Mouse (Mus musculus): ENCODE measurements around the gene Elp1. TPM values are rescaled to one million over a fixed set of nuclear protein-coding genes. Genes with fewer than 3 reads are reported as not detected.

Gene Elp1
- total RNA-seq (2022): 10 to 100 TPM; 20.0 to 22.7 (median 21.4) TPM

DNA sequence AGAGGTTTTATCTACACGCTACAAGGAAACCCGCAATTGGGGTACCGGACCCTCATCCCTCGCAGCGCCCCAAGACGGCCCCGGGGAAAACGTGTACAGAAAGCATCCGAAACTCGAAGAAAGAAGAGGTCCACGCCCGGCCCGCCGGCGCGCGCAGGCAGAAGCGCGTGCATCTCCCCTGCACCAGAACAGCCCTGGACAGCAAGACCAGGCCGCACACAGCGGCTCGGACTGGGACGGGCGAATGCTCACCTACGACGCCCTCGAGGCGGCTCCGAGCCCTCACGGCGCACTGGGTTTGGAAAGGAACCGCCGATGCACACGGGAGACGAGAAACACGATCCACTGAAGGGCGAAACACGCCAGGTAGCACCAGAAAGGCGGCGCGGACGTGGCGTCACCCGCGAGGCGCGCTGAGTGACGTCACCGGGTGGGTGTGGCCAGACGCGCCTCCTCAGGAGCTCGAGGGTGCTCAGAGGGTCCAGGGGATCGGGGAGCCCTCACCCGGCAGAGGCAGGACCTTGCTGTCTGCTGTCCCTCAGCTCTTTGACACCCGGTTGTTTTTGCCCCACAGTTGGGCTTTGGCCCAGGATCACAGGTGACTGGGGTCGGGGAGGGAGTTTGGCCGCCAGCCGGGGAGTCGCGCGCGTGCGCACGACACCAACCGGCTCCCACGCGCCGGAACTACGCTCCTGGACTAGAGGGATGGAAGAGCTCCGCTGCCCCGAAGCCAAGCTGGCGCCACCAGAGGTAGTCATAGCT lies at the start of gene Elp1, which contains the start of gene Fam206a:
Elp1 (minus strand) TSS at position 425 of the 762 bp plus-strand sequence.
Fam206a (plus strand) TSS at position 439 of the 762 bp plus-strand sequence.
- DNase-seq (ENCODE audit: low spot score): peak; percentile 89

DNA sequence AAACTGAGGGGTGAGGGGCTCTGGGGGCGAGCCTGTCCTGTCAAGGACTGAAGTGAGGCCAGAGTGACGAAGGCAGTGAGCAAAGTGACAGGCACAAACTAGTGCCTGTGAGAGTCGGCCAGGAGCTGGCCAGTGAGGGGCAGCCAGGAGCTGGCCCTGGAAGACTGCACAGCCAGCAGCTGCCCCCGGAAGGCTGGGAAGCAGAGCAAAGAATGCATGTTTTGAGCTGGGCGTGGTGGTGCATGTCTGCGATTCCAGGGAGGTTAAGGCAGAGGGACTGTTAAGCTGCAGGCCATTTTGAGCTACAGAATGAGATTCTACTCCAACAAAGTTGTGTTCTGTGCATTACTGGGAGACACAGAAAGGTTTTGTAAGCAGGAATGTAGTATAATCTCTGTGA lies 48.6 kb upstream of the Elp1 start:
- no peak for DNase-seq (ENCODE audit: low spot score)

DNA sequence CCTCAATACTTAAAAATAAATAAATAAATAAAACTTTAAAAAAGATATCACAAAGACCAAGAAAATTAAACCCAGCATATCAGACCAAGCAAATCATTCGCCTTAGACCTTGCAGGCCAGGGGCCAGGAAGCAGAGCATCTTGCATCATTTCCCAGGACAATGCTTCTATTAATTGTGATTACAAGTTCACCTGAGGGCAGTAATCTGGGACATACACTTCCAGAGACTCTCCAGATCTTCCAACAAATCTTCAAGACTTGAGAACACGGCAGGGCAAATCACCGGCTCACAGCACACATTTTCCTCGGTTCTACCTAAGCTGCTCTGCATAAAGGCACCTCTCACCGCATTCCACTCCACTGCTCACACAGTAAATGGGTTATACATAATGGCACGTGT lies 45.9 kb upstream of the Elp1 start:
- no peak for DNase-seq (ENCODE audit: low spot score)

DNA sequence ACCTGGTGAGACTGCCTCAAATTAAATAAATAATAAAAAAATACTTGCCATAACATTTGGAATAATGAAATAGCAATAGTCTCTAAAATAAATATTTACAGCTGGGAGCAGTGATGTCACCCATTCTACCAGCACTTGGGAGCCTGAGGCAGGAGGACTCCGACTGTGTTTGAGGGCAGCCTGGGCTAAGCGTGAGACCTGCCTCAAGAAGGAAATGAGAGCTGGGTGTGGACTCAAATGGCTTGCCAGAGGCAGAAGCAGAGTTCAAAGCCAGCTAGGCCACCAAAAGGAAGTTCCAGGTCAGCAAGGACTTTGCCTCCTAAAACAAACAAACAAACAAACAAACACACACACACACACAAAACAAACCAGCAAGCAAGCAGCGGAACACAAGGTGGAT lies 45.3 kb upstream of the Elp1 start:
- DNase-seq (ENCODE audit: low spot score): no peak

DNA sequence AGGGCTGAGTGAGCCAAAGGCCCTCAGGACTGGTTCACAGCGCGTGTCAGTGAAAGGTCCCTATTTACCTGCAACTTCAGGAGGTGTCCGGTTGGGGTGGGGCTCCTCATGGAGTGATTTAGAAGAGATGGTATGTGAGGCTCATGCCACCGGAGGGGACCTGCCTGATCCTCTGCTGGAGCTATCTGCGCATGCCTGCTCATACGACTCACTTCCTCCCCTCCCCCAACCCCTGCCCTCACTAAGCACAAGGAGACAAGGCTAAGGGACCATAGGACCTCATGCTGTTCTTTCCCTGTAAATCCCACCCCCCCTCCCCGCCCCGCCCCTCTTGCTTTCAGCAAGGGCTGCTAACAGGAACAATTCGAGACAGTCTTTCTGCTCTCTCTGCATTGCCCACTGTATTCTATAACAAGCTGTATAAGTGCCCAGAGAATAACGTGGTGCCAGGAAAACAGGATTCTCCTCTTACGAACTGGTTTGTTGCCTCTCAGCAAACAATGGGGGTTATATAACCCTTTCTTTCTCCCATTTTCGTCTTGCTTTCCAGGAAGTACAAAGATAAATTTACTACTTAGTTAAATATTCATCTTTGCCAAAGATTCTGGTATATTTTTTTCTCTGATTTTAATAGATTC lies 43.9 kb upstream of the Elp1 start:
- no peak for DNase-seq (ENCODE audit: low spot score)

DNA sequence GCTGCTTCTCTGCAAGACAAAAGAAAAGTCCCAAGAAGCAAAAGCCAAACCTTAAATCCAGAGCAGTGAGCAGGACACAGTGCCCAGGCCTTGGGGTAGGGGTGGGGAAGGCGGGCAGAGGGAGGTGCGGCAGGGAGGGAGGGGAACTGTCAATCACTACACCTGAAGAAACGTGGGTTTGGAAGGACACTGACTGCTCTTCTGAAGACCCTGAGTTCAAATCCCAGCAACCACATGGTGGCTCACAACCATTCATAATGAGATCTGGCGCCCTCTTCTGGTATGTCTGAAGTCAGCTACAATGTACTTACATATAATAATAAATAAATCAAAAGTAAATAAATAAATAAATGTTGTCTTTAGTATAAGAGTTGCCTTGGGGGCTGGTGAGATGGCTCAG lies 42.8 kb upstream of the Elp1 start:
- DNase-seq (ENCODE audit: low spot score): no peak

DNA sequence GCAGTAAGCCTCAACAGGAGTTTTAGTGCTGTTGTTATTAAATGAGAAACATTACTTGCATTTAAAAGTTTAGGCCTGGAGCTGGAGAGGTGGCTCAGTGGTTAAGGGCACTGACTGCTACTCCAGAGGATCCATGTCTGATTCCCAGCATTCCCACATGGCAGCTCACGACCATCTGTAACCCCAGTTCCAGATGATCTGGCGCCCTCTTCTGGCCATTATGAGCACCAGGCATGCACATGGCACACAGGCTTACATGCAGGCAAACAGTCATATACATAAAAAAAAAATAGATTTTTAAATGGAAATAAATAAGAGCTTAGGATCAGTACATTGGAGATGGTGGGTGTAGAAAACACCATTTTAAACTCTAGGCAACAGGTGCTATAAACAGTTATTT lies 41.8 kb upstream of the Elp1 start:
- no peak for DNase-seq (ENCODE audit: low spot score)

DNA sequence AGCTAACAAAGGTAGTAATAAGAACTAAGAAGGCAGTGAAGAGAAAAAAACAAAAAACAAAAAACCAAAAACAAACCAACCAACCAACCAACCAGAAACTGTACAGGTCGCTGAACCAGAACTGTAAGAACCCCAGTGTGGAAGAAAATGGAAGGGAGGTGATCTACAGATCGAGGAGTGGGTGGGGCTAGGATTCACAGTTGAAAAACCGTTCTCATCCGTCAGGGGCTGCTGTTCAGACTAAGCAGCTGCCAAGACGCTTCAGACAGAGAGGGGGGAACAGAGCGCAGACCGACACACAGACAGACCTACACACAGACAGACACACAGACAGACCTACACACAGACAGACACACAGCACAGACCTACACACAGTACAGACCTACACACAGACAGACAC lies 40.4 kb upstream of the Elp1 start:
- no peak for DNase-seq (ENCODE audit: low spot score)

DNA sequence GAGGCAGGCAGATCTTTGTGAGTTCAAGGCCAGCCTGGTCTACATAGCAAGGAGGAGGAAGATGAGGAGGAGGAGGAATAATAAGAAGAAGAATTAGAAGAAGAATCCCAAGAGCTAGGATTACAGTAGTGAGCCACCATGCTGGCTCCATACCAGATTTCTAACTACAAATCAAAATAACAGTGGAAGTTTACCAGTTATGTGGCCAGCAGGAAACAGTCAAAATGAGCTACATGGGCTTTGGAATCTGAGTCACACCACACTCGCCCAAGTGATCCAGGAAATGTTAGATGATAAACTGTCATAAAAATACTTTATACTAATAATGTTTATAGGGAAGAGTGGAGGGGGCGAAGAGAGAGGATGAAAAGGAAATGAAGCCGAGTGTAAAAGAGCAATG lies 38.2 kb upstream of the Elp1 start:
- no peak for DNase-seq (ENCODE audit: low spot score)

DNA sequence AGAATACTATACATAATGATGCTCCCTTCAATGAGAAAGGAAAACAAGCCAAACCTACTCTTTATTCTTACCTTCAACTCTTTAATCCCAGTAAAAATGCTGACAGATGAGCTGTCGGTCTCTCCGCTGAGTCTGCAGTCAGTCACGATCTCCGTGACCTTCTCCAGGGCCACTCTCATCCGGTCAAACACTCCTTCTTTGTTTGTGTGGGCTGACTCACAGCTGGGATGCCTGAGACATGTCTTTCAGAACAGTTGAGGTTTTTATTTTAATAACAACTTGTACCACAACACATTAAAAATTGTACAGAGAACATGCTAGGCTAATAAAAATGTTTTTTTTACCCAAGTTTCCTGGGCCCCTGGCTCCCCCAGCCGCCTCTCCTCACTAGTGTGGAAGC lies 35.5 kb upstream of the Elp1 start:
- no peak for DNase-seq (ENCODE audit: low spot score)

DNA sequence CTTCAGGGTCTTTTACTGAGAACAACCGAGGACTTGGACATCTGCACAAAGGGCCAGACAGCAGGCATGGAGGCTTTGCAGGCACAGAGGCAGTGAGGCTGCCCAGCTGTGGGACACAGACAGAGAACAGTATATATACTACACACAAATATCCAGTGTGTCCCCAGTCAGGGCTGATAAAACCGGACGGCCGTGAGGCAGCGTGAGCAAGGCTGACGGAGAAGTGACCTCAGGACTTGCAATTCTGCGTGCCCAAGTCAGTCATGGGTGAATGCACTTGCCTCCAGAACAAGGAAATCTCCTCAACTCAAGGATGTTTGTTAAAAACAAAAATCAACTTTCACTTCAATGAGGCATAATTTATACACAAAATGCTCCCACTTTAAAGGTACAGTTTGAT lies 29.9 kb upstream of the Elp1 start:
- DNase-seq (ENCODE audit: low spot score): no peak

DNA sequence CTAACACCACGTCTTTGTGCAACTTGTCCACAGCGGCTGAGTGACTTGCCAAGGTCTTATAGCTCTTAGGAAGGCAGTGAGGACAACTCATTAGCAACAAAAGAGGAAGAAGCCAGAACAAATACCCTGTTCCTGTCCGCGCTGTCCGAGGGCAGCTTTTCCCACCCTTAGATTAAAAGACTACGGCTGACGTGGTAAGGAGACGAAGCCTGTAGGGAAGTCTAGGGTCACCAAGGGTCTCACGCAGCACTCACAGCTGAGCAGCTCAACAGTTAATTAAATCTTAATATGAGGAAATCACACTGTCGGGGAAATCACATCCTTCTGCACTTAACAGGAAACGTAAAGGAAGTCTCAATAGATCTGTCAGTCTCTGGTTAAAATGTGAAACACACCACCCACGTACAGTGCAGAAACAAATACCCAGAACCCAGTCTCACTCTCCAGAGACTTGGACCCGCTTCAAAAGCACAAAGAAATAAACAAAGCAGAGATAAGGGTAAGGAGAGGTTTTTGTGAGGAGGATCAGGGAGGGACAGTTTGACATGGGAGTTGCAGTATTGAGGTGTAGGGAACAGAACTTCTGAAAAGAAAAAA lies 29.0 kb upstream of the Elp1 start:
- DNase-seq (ENCODE audit: low spot score): no peak

DNA sequence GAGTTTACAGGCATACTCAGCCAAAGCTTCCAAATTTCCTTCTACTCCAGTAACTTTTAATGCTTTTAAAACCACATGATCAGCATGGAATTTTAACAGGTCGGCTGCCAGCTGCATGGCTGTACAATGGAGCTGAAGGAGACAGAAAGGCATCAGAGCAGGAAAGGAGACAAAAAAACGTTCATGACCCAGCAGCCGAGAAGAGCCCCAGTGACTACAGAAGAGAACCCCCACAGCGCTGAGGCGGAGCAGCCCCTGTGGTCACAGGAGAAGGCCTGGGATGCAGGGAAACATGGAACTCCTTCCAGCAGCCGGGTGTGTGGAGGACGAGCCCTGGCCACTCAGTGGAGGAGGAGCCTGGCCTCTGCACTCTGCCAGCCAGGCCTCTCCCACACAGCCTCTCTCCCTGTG lies 27.4 kb upstream of the Elp1 start:
- DNase-seq (ENCODE audit: low spot score): no peak

DNA sequence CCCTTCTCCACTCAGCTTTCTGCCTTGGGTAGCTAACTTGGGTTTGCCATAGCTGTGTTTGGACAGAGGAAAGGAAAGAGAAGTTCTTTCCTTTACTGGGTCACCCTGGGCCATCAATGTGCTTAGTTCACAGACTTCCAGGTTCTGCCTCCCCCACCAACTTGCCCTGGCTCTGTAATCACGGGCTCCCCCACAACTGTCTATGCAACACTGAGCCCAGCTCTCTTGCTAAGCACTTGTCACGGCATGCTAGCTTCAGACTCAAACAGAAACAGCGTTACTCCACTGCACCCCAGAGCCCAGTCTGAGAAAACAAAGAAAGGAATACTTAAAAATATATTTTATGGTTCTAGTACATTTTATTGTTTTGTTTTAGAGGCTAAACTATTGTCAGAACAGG lies 26.8 kb upstream of the Elp1 start:
- no peak for DNase-seq (ENCODE audit: low spot score)

DNA sequence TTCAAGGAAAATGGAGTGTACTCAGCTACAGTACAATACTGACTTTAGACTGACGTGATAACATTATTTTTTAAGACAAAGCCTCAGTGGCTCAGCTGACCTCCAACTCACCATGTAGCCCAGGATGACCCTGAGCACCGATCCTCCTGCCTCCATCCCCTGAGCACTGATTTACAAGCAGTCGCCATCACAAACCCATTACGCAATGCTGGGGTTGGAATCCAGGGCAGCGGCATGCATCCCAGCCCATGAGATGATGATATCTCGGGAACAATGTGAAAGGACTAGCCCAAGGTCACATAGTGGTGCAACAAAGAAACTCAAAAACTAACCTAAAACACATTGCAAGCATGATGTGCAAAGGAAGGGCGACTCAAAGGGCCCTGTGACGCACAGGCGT lies 22.1 kb upstream of the Elp1 start:
- DNase-seq (ENCODE audit: low spot score): no peak

DNA sequence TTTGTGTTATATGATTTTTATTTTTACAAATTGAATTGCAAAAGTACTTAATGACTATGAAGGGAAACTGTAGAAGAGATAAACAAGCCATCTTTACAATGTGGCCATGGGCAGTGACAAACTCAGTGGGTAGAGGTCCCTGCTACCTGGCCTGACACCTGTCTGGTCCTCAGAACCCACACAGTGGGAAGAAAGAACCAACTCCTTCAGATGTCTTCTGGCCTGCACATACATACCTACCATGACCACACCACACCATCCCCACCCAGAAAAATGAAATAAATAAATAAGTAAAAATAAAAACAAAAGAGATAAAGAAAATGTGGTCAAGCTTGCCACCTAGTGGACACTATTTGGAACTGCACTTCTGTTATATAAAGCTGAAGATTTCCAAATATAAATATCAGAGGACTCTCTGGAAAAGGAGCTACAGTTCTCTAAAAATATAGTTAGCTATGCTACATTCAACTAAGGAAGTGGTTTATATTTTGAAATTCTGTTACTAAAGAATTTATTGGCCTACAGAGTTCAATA lies 18.0 kb upstream of the Elp1 start:
- DNase-seq (ENCODE audit: low spot score): no peak

DNA sequence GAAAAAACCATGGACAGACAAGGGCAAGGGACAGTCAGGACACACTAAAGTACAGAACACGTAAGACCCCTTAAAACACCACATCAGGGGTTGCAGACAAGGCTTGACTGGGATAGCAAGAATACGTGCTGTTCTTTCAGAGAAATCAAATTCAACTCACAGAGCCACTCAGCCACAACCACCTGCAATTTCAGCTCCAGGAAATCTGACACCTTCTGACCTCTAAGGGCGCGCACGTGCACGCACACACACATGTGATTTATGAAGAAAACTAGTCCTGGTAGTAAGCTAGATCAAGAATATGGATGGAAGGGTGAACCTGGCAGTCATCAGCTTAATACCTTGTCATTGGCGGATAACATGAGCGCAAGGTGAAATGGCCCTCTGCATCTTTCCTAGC lies 13.0 kb upstream of the Elp1 start:
- no peak for DNase-seq (ENCODE audit: low spot score)

DNA sequence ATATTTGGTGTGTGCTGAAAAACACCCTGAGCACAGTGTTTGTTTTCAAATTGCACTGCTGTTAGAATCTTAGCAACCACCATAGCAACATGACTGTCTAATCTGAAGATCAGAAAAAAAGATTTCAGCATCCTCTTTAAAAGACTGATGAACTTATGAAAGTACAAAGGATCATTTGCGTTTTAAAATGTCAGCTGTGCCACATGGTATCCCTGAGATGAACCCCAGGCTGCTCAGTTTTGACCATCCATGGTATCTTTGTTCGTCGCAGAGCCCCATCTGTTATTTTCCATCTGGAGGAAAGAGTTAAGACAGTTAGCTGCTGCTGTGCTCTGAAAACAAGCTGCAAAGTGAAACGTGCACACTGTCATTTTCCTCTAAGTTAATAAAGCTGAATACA lies 10.0 kb upstream of the Elp1 start:
- DNase-seq (ENCODE audit: low spot score): no peak

DNA sequence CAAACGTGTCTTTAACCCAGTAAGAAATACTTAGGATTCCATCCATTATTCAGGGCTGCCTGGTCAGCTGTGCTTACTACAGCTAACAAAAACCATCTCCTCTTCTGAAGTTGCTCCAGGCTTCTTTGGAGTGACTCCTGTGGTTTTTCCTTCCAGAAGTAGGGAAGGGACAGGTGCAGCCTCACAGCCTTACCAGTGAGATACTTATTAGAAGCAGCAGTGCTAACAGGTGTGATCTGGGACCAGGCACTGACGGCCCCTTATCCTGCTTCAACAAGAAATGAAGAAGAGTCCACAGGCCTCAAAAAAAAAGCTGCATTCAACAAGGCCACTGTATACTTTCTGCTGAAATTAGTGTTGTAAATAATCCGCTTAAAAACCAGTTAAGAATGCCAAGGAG lies 9.5 kb upstream of the Elp1 start:
- no peak for DNase-seq (ENCODE audit: low spot score)

DNA sequence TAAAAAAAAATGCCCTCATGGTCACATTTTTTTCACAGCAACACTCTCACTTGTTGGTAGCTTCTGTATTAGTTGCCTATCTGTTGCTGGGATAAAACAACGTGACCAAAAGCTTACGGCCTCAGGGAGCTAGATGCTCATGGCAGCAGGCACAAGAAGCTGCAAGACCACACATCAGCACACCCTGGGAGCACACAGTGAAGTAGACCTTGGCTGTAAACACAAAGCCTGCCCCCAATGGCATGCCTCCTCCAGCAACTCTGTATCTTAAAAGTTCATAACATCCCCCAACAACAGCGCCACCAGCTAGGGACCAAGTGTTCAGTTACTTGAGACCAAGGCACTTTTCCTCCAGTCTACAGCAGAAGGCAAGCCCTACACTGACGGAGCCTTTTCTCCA lies 6.9 kb upstream of the Elp1 start:
- no peak for DNase-seq (ENCODE audit: low spot score)

DNA sequence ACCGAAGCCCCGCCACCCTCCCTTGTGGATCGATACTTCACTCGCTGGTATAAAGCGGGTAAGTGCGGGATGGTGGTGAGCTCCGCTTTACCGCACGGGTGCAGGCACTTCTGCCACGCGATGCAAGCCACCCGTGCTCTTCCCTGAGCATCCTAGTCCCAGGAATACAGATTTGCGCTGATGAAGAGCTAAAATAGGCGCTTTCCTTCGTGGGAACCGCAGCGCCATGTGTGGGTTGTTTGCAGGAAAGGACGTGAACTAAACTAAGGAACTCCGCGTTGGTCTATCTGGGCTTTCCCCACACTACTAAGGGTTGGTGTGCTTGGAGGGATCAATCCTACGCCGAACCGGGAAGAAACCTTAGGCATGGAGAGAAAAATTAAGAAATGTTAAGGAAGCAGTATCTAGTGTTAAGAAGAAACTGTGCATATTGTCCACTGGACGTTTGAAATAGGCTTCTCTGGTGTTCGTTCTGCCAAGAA lies 579 bp upstream of the Elp1 start:
- DNase-seq (ENCODE audit: low spot score): no peak

DNA sequence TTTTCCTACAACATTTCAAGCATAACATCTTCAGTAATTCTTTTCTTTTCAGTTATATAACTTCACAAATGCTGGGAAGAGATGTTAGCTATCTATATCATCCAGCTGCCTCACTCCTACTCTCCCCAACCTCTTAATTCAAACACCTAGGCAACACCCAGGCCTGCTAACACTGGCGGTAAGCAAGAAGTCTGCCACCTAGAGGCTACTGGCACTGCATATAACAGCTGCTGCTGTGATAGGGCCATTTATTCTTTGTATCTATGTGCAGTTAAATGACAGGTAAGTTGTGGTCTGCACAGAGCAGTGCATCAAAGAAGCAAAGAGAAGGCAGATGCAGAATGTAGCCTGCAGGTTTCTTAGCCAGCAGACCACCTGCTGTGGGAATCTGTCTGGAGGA lies 10.8 kb downstream of the Elp1 start:
- no peak for DNase-seq (ENCODE audit: low spot score)

DNA sequence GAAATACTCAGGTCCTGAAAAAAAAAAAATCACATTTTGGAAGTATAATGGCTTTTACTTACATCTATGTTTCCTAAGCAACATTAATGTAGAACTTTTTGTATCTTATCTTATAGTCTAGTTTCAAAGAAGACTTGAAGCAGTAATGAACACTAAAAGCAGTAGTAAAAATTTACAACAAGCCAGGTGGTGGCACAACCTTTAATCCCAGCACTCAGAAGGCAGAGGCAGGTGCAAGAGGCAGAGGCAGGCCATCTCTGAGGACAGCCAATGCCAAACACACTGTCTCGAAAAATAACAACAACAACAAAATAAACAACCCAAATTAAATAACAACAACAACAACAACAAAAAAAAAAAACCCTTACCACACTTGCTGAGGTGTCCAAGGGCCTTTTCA lies 31.1 kb downstream of the Elp1 start:
- no peak for DNase-seq (ENCODE audit: low spot score)

All from heart, adult 8-10 months (tissue).